Mouse (Mus musculus) adrenal gland, adult 18-20 months (tissue): ENCODE data around the gene Surf2. TPM values are rescaled to one million over a fixed set of nuclear protein-coding genes. Genes with fewer than 3 reads are reported as not detected.

ENCODE experiments used
- DNase-seq, 2 experiments: peaks; one replicate each; pipeline ENCODE4 v3.0.0; 2021 to 2022; ENCODE audit warnings: low spot score in 2 of 2
- total RNA-seq, 2 experiments: library from RNA; stranded (reverse); gene quantifications; 1 replicate in 1 of 2; 2 replicates in 1 of 2; pipeline ENCODE4 v1.2.3; 2021

Gene Surf2
- total RNA-seq, 2 experiments from 2014 or later = 38.8 to 43.5 TPM

DNA sequence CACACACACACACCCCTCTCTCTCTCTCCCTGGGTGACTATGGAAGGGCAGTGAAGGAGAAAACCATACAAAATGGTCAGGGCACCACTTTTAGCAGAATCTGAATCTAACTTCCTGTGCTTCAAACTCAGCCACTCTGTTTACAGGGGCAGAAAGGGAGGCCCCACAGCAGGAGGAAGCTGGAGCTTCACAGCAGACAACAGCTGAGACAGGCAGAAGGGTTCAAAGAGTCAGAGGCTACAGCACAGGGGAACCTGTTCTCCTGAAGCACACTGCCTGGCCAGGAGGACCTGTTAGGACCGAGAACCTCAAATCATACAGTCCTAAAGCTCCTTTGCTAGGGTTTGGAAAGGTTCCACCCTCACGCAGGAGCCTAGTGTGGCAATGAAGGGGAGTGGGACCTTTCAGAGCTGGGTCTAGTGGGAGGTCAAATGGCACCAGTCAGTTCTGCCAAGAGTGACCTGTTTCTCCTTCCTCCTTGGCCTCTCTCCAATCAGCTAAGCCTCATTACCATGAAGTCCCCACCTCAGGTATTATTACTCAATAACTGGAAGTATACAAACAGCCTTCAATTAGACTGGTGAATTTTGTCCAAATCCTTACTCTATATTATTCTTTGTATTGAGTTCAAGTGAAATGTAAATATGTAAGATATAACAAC is 38.7 kb downstream of the Surf2 start:
- no peak for DNase-seq

DNA sequence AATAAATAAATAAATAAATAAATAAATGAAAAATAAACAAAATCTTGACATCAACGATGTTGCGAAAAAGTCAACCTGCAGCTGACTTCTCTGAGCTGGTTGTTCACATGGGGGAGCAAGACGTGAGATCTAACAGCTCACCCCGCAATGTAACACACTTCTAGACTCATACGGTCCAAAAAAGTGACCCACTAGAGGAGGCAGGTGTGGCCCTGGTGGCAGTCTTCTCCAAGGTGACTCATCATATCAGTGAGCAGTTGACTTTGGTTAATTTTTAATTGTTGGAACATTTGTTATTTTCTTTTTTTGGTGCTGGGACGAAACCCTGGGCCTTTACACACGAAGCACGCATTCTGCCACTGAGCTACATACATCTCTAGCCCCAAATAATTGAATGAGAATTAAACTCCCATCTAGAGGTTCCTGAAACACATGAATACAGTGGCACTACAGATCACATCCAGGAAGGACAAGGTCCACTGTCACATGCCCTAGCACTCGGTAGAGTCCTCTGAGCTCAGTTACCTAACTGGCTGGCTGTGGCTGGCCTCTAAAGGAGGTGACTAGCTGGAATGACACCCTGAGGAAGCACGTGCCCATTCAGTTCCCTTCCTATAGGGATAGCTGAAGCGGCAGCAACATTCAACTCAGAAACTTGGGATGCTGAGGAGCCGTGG is 40.8 kb downstream of the Surf2 start:
- no peak for DNase-seq

DNA sequence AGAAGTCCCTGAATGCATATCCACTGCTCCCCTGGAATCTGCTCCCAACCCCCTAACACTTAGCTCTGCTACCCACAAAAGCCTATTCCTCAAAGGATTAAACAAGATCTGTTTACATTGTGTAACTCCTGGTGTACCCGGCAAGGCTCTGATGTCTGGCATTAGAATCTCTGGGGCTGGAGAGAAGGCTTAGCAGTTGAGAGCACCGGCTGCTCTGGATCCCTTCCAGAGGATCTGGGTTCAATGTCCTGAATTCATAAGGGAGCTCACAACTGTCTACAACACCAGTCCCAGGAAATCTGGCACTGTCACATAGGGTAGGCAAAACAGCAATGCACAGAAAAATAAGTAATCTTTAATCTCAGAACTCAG is 41.3 kb downstream of the Surf2 start:
- DNase-seq = no peak

DNA sequence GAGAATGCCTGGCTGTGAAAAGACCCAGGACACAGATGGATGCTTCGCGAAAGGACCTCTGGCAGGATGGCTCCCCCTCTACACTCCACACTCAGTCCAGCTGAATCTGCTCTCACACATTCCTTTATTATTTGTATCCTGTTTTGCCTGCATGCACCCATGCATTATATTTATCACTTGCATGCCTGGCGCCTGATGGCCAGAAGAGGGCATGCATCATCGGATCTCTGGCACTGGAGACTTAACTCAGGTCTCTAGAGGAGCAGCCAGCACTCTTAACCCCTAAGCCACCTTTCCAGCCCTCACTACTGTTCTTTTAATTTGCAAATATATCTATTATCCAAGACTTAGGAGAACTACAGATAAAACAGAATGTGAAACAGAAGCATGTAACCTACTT is 44.6 kb downstream of the Surf2 start:
- DNase-seq = no peak

DNA sequence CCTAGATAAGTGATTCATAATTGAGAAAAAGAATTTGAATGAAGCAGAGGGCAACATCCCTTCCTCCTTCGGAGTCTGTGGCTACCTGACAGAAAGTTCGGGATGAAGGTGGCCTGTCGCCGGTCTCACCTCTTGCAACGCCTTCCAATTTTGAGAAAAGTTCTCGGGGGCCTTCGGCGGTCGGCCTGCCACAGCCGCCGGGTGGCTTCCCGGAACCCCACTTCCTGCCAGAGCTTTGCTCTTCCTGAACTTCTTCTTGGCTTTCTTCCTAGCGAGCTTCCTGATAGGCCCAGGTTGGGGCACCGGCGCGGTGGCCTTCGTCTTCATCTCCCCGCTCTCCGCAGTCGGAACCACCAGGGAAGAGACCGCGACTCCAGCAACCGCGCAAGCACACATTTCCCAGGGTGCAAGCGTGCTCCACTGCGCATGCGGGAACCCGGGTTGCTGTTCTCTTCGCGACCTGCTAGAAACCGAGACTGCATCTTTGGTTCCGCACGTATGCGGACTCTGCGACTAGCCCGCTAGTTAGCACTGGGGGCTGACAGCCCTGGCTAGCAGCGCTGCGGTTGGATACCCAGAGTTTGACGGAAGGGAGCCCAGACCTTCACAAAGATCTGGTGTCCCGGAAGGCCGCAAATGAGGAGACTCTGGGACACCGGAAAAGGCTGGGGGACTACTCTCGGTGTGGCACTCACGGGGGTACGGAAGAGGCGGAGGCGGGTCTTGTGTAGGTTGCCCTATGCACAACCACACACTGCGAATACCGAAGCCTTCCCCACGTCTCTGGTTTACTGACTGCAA is 48.0 kb downstream of the Surf2 start, which contains the start of gene Rexo4:
Gene Rexo4, minus strand, starts transcription at position 464 of the 801 bp plus-strand sequence.
- peak; percentile 90 to 91 for DNase-seq

DNA sequence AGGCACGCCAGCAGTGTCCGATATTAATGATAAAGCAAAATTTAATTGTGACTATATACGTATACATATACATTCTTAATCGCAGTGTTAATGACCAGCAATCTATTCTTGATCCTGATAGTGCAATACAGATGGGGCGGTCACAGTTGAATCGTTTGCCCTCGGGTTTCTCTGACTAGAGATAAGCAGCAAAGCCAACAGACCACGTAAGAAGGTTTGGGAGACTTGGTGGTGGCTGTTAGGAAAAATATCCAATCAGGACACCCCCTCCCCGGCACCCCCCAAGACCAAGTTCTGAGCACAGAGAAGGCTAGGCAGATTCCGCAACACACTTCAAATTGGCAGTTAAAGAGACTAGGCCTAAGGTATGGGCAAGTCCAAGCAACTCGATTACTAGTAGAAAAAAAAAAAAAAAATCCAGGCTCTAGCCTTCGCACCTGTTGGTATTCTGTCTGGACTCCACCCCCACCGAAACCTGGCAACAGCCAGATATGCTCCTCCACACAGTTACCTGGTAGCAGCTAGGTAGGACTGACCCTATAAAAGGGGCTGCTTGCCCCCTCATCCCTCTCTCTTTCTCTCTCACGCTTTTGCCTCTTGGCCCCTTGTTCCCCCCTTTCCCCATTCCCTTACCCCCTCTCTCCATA is 48.7 kb downstream of the Surf2 start:
- no peak for DNase-seq

DNA sequence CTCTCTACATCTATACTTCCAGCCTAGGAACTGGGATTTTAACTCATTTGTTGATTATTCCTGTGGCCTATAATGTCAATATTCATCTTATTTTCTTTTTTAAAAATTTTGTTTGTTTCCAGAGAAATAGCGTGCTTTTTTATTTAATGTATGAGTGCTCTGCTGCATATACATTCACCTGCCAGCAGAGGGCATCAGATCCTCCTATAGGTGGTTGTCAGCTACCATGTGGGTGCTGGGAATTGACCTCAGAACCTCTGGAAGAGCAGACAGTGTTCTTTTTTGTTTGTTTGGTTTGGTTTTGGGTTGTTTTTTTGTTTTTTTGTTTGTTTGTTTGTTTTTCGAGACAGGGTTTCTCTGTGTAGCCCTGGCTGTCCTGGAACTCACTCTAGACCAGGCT is 51.1 kb downstream of the Surf2 start:
- DNase-seq = no peak

Other genes starting within 250 kb of the Surf2 start
- gene Lcn4, start 245.1 kb upstream of the Surf2 start, total RNA-seq = not detected
- gene Abo, start 51.4 kb upstream of the Surf2 start, total RNA-seq = not detected
- gene Surf6, start 13.5 kb upstream of the Surf2 start, total RNA-seq = 10 to 100 TPM; 25.9 to 35.5 TPM
- gene Med22, start 5.7 kb upstream of the Surf2 start, total RNA-seq = 10 to 100 TPM; 49.6 to 51.7 TPM
- 100 to 1,000 TPM; 490 to 502 TPM for gene Rpl7a, start 5.6 kb upstream of the Surf2 start, total RNA-seq
- 100 to 1,000 TPM; 108 to 115 TPM for gene Surf1, start 163 bp downstream of the Surf2 start, total RNA-seq
- gene Surf4, start 17.6 kb downstream of the Surf2 start, total RNA-seq = 100 to 1,000 TPM; 129 to 195 TPM
- gene Stkld1, start 17.7 kb downstream of the Surf2 start, total RNA-seq = under 1 TPM; 0.19 to 0.63 TPM
- gene Rexo4, start 48.0 kb downstream of the Surf2 start, total RNA-seq = 10 to 100 TPM; 38.5 to 41.3 TPM
- gene Adamts13, start 57.0 kb downstream of the Surf2 start, total RNA-seq = not detected
- 10 to 100 TPM; 46.9 to 62.8 TPM for gene Cacfd1, start 93.6 kb downstream of the Surf2 start, total RNA-seq
- gene Slc2a6, start 111.6 kb downstream of the Surf2 start, total RNA-seq = 1 to 10 TPM in 1 of 2 experiments, under 1 TPM in 1; 0.33 to 1.1 TPM
- not detected for gene Mymk, start 155.8 kb downstream of the Surf2 start, total RNA-seq
- gene Adamtsl2, start 163.0 kb downstream of the Surf2 start, total RNA-seq = 10 to 100 TPM; 20.4 to 23.7 TPM
- 1 to 10 TPM; 2.4 to 2.9 TPM for gene Fam163b, start 226.1 kb downstream of the Surf2 start, total RNA-seq
- gene Dbh, start 248.9 kb downstream of the Surf2 start, total RNA-seq = 100 to 1,000 TPM; 311 to 388 TPM